Mouse (Mus musculus) cerebellum, adult 18-20 months (tissue): ENCODE data around the gene Snrnp27.

Source experiments
- DNase-seq, 2 experiments: peaks; one replicate each; pipeline ENCODE4 v3.0.0; 2021

Gene Snrnp27

GRCm38 (mm10) chr6:86660161-86660877, 24.0 kb downstream of the Snrnp27 start:
- no peak for DNase-seq

- DNase-seq, result no peak
These were observed 25.8 kb downstream of the Snrnp27 start for GRCm38 (mm10) chr6:86658501-86658900.

- no peak for DNase-seq
These were observed 29.9 kb downstream of the Snrnp27 start for GRCm38 (mm10) chr6:86654270-86654916.

- no peak for DNase-seq
These were observed 31.3 kb downstream of the Snrnp27 start for GRCm38 (mm10) chr6:86653026-86653425.

DNA sequence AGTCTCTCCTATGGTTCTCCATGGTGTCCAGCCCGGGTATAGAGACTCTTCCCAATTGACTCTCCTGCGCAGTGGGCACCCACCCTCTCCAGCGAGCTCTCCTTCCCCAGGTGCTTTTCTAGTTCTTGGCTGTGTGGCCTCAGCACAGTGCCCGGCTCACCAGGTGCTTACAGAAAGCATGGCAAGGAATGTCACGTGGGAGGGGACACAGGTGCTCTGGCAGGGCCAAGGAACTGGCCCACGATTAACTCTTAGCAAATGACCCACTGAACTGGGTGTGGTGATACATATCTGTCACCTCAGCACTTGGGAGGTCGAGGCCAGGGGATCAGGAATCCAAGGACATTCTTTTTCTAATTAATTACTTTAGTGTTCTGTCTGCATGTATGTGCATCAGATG, 38.2 kb downstream of the Snrnp27 start:
- DNase-seq, result no peak

GRCm38 (mm10) chr6:86645551-86645950, 38.8 kb downstream of the Snrnp27 start:
- DNase-seq, result no peak

DNA sequence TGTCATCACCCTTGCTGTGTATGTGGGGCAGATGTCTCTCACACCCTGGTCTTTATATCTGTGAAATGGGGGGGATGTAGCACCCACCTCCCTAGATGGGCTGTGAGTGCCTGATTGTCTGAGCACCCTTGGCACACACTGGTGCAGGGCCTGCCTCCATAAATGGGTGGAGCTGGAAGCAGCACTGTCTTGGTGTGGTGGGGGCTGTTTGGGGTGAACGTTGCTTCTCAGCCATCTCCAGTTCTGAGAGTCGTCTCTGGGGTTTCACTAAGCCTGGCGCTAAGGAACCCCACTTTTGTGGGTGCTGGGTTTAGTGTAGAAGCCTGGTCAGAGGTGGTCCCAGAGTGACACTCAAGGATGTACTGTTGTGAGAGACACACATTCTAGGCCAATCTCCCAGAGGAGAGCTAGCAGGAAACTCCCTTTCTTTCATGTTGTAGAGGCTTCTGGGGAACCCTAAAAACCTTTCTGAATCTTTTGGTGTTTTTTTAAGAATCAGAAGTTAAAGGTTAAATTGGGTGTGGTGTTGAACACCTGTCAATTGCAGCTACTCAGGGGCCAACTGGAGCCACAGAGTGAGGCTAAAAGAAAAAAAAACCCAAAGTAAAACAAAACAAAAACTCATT, 39.4 kb downstream of the Snrnp27 start:
- DNase-seq, result no peak

- DNase-seq, result no peak
These were observed 42.6 kb downstream of the Snrnp27 start for GRCm38 (mm10) chr6:86641716-86642115.

DNA sequence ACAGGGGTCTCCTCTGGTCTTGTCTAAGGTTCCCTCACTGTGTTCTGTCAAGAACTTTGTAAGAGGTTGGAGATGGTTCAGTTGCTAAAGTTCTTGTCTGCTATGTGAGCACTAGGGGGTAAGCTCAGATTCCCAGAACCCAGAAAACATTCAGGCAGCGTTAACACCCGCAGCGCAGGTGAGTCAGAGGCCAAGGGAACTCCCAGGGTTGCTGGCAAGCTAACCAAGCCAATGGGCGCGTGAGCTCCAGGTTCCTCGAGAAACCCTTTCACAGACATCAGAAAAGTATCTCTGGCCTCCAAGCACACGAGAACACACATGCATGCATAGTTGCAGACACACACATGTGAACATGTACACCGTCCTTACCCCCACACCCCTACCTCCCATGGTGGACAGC, 43.5 kb downstream of the Snrnp27 start:
- no peak for DNase-seq

GRCm38 (mm10) chr6:86640161-86640560, 44.2 kb downstream of the Snrnp27 start:
- no peak for DNase-seq

GRCm38 (mm10) chr6:86639180-86640160, 44.9 kb downstream of the Snrnp27 start:
- DNase-seq, result no peak

DNA sequence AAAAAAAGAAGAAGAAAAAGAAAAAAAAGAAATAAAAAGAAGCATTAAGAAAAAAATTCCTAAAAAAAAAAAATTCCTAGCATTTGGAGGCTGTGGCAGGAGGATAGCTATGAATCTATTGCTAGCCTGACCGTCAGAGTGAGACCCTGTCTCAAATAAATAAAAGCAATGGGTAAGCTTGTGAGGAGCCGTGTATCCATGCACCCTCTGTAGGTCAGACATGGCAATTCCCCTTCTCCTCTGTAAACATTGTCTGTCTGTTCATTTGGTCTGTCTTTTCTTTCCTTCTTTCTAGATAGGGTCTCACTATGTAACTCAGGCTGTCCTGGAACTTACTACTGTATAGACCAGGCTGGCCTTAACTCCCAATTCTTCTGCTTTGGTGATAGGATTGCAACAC, 45.9 kb downstream of the Snrnp27 start:
- DNase-seq, result no peak

GRCm38 (mm10) chr6:86637860-86638259, 46.5 kb downstream of the Snrnp27 start:
- no peak for DNase-seq

- no peak for DNase-seq
These were observed 47.0 kb downstream of the Snrnp27 start for GRCm38 (mm10) chr6:86637171-86637835.

DNA sequence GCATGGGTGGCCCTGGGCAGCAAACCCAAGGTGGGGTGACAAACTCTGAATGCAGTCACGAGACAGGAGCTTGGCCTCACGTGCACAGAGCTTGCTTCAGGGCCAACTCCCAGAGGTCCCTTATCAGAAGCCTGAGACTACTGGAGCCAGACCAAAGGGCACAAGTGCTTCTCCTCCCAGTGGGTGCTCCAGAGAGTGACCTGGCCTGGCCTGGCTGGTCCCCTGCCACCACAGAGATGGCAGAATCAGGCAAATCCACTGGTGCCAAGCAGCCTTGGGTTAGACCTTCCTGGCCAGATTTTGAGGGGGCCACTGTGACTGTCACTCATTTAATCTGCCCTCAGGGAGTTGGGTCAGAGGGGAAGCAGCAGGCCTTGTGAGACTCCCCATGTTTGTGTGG, 47.8 kb downstream of the Snrnp27 start:
- no peak for DNase-seq

- DNase-seq, result no peak
These were observed 54.2 kb downstream of the Snrnp27 start for GRCm38 (mm10) chr6:86630141-86630540.

DNA sequence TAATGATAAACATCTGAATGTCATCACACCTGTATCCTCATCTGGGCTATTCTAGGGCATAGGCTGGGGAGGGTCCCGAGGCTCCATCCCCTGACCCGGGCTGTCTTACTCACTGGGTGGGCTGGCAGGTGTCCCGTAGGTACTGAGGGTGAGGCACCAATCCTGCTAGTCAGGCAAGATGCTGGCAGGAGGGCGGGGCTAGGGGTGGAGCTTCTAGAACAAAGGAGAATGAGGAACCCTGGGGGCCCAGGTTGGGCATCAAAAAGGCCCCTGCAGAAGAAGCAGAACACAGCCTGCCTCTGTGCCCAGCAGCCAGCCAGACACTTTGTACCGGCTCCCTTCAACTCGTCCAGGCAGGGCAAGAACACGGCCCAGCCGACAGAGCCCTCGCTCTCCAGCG, 56.4 kb downstream of the Snrnp27 start, which contains the start of gene Asprv1:
TSS of gene Asprv1 (plus strand) at position 219 of the 400 bp plus-strand sequence.
- DNase-seq, result no peak
